Mouse (Mus musculus) granulocyte monocyte progenitor cell, adult 5-6 weeks (primary cell): ENCODE measurements around the gene Ddx49. TPM values are rescaled to one million over a fixed set of nuclear protein-coding genes. Genes with fewer than 3 reads are reported as not detected.

Source experiments
- ATAC-seq: replicated peaks from 2 replicates; pipeline ENCODE4 v1.8.0; 2016; ENCODE audit warnings: mild to moderate bottlenecking, moderate TSS enrichment, inconsistent platforms; ENCODE audit not compliant: poor library complexity, severe bottlenecking
- total RNA-seq, 2 experiments: library from RNA; stranded (forward) in 1 of 2; stranded (reverse) in 1 of 2; fragments of 200-712, 200-1000 nt in 1 of 2; fragments of >200 nt in 1 of 2; fragmentation: Nextera tagmentation in 1 of 2; gene quantifications; 2 replicates each; pipeline ENCODE4 v1.2.3; 2014 to 2017

Gene Ddx49
- total RNA-seq, 2 experiments from 2014 or later = 66.8 to 177 TPM

DNA sequence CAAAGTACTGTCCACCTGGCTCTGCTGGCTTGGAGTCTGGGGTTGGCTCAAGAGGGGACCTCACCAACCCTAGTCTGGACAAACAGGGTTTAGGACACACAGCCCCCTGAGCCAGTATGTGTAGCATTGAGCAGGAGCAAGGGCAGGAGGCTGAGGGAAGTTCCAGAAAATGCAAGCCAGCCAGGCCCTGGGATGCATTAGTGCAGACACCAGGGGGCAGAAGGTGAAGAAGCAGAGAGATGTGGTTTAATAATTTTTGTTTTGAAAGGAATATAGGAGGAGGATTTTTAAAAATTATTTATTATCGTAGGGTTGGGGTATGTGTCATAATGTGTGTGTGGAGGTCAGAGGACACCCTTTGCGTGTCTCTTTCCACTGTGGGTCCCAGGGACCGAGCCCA, 21.4 kb upstream of the Ddx49 start:
- no peak for ATAC-seq

- no peak for ATAC-seq
These were observed 15.6 kb upstream of the Ddx49 start for GRCm38 (mm10) chr8:70317872-70318271.

- peak; percentile 14; the same call in 1 of the 2 replicates for ATAC-seq
These were observed 14.5 kb upstream of the Ddx49 start for GRCm38 (mm10) chr8:70316511-70317504.

GRCm38 (mm10) chr8:70315624-70316510, 13.6 kb upstream of the Ddx49 start, which contains the start of gene Cers1:
TSS of gene Cers1 (plus strand) at chr8:70315775.
- peak; percentile 57 for ATAC-seq

DNA sequence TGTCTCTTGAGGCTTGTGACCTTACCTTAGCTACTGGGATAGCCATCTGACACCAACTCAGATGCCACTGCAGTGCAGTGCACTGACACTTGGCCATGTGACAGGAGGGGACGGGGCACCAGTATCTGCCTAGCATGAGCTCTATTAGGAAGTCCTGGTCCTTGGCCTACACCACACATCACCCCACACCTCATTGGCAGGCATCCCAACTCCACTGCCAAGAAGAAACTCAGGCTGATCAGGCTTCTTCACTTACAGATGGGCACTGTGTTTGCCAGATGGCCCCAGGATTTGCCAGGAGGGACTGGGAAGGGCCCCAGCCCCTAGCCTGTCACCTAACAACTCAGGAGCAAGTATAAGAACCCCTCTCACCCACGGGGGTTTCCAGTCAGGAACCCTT, 11.1 kb upstream of the Ddx49 start:
- no peak for ATAC-seq

GRCm38 (mm10) chr8:70309311-70309710, 7.0 kb upstream of the Ddx49 start:
- peak; percentile 66 for ATAC-seq

DNA sequence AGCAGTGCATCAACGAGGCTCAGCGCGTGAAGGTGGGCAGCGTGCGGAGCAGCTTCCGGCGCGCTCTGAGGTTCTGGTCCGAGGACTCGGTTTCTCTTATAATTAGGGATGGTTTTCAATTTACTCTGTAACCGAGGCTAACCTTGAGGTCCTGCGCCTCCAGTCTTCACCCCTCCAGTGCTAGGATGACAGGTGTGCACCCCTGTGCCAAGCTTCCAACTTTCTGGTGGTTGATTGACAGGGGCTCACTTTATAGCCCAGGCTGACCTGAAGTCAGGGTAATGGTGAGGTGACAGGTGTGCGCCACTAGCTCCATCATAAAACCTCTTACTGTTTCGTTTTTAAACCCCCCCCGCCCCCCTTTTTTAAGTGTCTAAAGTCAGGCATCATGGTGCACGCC, 612 bp upstream of the Ddx49 start:
- no peak for ATAC-seq

GRCm38 (mm10) chr8:70300881-70301280, 1.4 kb downstream of the Ddx49 start:
- peak; percentile 57 for ATAC-seq

- ATAC-seq = no peak
These were observed 8.3 kb downstream of the Ddx49 start for GRCm38 (mm10) chr8:70293988-70294405.

GRCm38 (mm10) chr8:70286737-70287136, 15.6 kb downstream of the Ddx49 start:
- no peak for ATAC-seq

- no peak for ATAC-seq
These were observed 17.0 kb downstream of the Ddx49 start for GRCm38 (mm10) chr8:70285304-70285703.

GRCm38 (mm10) chr8:70284421-70284820, 17.9 kb downstream of the Ddx49 start:
- ATAC-seq = no peak

DNA sequence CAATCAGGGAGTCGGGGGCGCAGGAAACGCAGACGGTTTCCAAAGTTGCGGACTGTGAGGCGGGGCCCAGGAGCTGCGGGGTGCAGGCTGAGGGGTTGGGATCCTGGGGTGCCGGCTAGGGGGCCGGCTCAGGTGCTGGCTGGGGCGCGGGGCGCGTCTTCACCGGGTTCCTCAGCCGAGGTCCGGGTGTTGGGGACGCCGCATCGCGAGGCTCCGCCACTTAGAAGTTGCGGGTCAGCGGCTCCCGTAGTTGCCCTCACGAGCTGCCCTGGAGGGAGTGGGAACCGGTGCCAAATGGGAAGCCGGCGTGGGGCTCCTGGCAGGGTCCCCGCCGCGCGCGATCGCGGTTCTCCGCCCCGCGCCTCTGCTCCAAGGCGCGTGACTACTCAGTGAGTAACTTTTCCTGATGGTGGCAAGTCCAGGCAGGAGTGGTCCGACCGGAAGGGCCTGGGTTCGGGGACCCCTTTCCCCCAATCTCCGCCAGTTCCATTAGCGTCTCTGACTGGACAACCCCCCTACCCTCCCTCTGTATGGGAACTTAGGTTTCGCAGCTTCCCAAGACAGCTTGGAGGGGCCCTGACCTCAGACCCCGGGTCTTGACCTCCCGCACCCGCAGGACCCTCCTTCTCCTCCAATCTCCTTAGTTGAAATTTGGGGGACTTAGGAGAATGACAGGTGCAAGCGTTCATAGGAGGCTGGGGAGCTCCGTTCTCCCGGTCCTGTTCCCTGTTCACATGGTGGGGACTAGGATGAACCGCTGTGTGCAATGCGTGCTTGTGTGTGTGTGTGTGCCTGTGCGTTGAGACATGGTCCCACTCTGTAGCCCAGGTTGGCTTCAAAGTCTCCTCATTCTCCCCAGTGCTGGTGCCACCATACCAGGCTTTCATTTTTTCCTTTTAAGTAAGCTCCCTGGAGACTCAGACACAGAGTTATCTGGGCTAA, 18.9 kb downstream of the Ddx49 start:
- ATAC-seq = 0 out of 2 replicates have a peak, but pooled peaks have one; percentile 2

DNA sequence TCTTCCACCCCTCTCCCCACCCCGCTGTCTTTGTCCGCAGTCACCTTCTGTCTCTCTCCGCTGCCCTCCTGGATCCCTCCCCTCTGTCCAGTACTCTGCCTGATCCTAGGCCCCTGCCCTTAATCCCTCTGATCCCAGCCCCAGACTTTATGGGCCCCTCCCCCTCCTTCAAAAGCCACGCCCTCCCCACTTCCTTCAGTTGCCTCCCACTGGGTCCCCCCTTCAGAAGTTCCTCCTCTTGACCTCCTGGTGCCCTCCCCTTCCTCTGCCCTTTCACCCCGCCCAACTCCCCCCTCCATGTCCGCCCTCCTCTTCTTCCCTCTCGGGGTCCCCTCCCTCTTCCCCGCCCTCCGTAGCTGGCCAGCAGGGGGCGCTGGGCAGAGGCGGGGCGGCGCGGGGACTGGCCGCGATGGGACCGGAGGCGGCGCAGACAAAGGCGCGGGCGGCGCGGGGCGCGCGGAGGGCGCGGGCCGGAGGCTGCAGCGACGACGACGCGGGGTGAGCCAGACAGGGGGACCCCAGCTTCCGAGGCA, 19.6 kb downstream of the Ddx49 start, which contains the start of gene Homer3:
TSS of gene Homer3 (plus strand) at position 225 of the 533 bp plus-strand sequence.
- peak; percentile 94 for ATAC-seq

GRCm38 (mm10) chr8:70281001-70281400, 21.3 kb downstream of the Ddx49 start:
- ATAC-seq = no peak

DNA sequence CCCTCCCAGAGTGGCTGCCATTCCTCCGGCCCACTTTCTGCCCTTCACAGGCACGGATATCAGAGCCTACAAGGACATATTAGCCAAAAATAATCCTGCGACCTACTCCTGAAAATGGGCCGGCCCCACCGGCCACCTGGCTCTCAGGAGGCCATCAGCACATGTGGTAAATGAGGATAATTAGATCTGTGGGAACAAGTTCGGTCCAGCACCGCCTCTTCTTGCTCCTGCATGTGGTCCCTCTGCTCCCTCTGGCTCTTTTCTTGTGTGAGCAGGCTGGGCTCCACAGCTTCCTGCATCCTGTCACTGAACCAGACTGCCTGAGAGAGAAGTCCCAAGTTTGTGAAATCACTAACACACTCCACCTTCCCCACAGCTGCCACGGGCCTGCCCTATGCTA, 23.0 kb downstream of the Ddx49 start:
- ATAC-seq = peak; percentile 10

- ATAC-seq = peak; percentile 7; the same call in 1 of the 2 replicates
These were observed 24.1 kb downstream of the Ddx49 start for GRCm38 (mm10) chr8:70278175-70278574.

- ATAC-seq = peak; percentile 40
These were observed 25.8 kb downstream of the Ddx49 start for GRCm38 (mm10) chr8:70276476-70276875.

- ATAC-seq = no peak
These were observed 27.9 kb downstream of the Ddx49 start for GRCm38 (mm10) chr8:70274350-70274749.
